Mouse (Mus musculus): ENCODE data around the gene Pnpla3. TPM values are rescaled to one million over a fixed set of nuclear protein-coding genes. Genes with fewer than 3 reads are reported as not detected.
"Not testable (repeated sequence)": the region's sequence is repeated elsewhere in the genome, so short reads cannot be mapped to it uniquely, and the experiment has no call there.

The Pnpla3 gene
- polyA plus RNA-seq, 1 experiment from 2014 or later: 5.9 TPM

DNA sequence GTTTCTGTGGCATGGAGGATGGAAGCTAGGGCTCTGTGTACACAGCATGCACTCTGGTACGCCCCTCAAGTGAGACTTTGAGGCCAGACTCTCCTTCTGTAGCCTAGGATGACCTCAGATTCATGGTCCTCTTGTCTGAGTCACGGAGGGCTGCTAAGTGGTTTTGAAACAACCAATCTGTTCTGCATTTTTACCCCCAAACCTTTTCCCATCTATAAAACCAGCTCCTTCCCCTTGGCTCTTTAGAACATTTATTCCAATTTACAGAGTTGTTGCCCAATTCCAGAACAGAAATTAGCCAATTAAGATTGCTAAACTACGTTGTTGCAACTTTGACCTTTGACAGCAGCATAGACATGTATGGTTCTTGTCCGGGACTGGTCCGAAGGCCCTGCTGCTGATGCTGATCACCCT, 28.0 kb upstream of the Pnpla3 start:
- H3K36me3 ChIP-seq: no peaks in the 10 kb centered on the region
- H3K4me2 ChIP-seq: no peak overlapping the region
- H3K9ac ChIP-seq (replicated peaks): no peak overlapping the region
- H3K27ac ChIP-seq (replicated peaks): no peak overlapping the region
- WGBS: 91% methylated on average over 5 of the region's 5 CpGs
- H3K4me1 ChIP-seq: 0 out of 2 replicates have a peak, but pooled peaks cover 2% of the 10 kb centered on the region
- H3K4me3 ChIP-seq (replicated peaks): no peak overlapping the region
- no peaks in the 10 kb centered on the region for H3K27me3 ChIP-seq (replicated peaks)
- H3K9me3 ChIP-seq (replicated peaks): no peaks in the 10 kb centered on the region
- no peak for ATAC-seq (ENCODE audit: low FRiP score)

DNA sequence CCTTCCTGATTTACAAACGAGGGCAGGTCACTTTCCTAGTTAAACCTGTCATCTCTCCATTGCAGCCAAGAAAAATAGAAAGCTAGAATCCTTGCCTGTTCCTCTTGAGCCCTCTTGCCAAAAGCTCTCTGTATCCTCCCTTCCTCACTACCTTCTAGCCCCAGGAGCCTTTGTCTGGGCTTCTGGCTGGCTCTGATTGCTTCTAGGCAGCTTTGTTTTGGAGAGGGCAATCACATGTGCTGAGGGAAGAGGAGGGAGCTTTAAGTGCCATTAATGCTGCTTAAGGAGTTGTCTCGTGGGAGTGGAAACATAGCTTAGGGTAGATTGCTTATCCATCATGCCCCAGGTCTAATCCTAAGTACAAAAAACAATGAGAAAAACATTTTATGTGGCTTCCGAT, 27.5 kb upstream of the Pnpla3 start:
- Histone ChIP-seq H3K4me1 (0 out of 2 replicates have a peak, but pooled peaks cover 2% of the 10 kb centered on the region), H3K27me3 (replicated peaks) (no peaks in the 10 kb centered on the region), H3K9me3 (replicated peaks) (no peaks in the 10 kb centered on the region), H3K9ac (replicated peaks) (no peak overlapping the region), H3K27ac (replicated peaks) (no peak overlapping the region), H3K4me3 (replicated peaks) (no peak overlapping the region), H3K36me3 (no peaks in the 10 kb centered on the region), H3K4me2 (no peak overlapping the region)
- ATAC-seq (ENCODE audit: low FRiP score): no peak
- WGBS: 54% methylated on average over 3 of the region's 3 CpGs

GRCm38 (mm10) chr15:84140929-84141328, 26.7 kb upstream of the Pnpla3 start:
- WGBS: 77% methylated on average over 5 of the region's 5 CpGs
- Histone ChIP-seq H3K4me2 (no peak overlapping the region), H3K36me3 (no peaks in the 10 kb centered on the region), H3K27ac (replicated peaks) (no peak overlapping the region), H3K9ac (replicated peaks) (no peak overlapping the region), H3K4me1 (0 out of 2 replicates have a peak, but pooled peaks cover 2% of the 10 kb centered on the region), H3K4me3 (replicated peaks) (no peak overlapping the region), H3K9me3 (replicated peaks) (no peaks in the 10 kb centered on the region), H3K27me3 (replicated peaks) (no peaks in the 10 kb centered on the region)
- no peak for ATAC-seq (ENCODE audit: low FRiP score)

DNA sequence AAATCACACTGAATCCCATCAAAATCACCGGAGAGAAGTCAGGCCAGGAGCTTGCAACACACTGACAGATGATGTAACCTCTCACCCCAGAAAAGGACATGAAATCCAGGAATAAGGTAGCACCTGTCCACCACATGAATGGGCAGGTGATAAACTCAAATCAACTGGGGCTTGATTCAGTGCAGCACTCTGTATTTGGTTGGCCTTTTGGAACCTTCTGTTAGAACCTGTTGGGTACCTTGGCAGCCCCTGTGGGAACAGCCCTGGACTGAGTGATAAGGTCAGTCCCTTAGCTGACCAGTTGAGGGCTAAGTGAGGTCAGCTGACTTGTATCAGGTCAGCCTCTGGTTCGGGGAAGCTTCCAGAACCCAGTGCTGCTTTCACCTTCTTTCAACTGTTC, 11.5 kb upstream of the Pnpla3 start:
- H3K27me3 ChIP-seq (replicated peaks): no peaks in the 10 kb centered on the region
- ATAC-seq (ENCODE audit: low FRiP score): no peak
- no peak overlapping the region for H3K4me3 ChIP-seq (replicated peaks)
- no peak overlapping the region for H3K27ac ChIP-seq (replicated peaks)
- no peaks in the 10 kb centered on the region for H3K9me3 ChIP-seq (replicated peaks)
- H3K9ac ChIP-seq (replicated peaks): no peak overlapping the region
- no peaks in the 10 kb centered on the region for H3K4me1 ChIP-seq
- H3K36me3 ChIP-seq: no peaks in the 10 kb centered on the region
- H3K4me2 ChIP-seq: no peak overlapping the region
- 95% methylated on average over 2 of the region's 2 CpGs for WGBS

- not testable (repeated sequence) for ATAC-seq (ENCODE audit: low FRiP score); H3K27me3 ChIP-seq (replicated peaks); H3K4me3 ChIP-seq (replicated peaks); H3K27ac ChIP-seq (replicated peaks); H3K4me1 ChIP-seq; H3K36me3 ChIP-seq; H3K4me2 ChIP-seq; H3K9me3 ChIP-seq (replicated peaks); H3K9ac ChIP-seq (replicated peaks)
- WGBS: 85% methylated on average over 6 of the region's 6 CpGs
Measured at GRCm38 (mm10) chr15:84157530-84157929, 10.1 kb upstream of the Pnpla3 start.

DNA sequence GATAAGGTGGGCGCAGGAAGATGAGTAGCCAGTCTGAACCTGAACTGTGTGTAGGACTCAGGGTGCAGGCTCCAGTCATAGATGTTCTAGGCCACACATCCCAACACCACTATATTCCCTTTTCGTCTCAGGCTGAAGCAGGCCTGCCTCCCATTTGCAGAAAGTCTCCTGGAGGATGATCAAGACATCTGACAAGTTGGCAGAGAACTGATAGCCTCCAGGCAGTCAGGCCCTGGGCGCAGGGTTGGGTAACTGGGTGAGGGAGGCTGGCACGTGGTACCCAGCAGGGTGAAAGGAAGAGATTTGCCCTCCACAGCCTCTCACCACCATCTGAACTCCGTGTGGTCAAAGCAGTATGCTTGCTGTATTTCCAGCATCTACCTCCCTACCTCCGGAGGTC, 5.8 kb upstream of the Pnpla3 start:
- Histone ChIP-seq H3K4me3 (replicated peaks) (no peak overlapping the region), H3K4me1 (peaks cover 2% of the 10 kb centered on the region), H3K4me2 (no peak overlapping the region), H3K27me3 (replicated peaks) (no peaks in the 10 kb centered on the region), H3K9ac (replicated peaks) (no peak overlapping the region), H3K9me3 (replicated peaks) (no peaks in the 10 kb centered on the region), H3K27ac (replicated peaks) (no peak overlapping the region), H3K36me3 (no peaks in the 10 kb centered on the region)
- WGBS: 88% methylated on average over 6 of the region's 6 CpGs
- ATAC-seq (ENCODE audit: low FRiP score): no peak

DNA sequence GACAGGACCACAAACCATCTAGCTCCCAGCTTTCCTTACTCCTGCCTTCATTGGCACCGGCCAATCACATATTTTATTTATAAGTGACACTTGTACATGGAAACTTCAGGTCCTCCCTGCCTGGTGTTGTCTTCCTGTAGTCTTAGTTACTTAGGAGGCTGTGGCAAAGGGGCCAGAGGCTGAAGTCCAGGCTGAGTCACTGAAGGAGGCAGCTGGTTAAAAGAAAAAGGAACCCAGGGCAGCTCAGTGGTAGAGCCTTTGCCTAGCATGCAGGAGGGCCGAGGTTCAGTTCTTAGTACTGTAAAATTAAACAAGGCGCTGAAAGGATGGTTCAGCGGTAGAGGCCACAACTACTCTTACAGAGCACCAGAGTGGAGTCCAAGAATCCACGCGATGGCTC, 819 bp upstream of the Pnpla3 start:
- ATAC-seq (ENCODE audit: low FRiP score): no peak; the same call in 1 of the 2 replicates
- no peaks in the 10 kb centered on the region for H3K27me3 ChIP-seq (replicated peaks)
- H3K27ac ChIP-seq (replicated peaks): peak overlapping the region; percentile 88
- peak overlapping the region; percentile 55; the same call in 1 of the 2 replicates for H3K4me3 ChIP-seq (replicated peaks)
- H3K4me2 ChIP-seq: peak overlapping the region; percentile 76
- no peaks in the 10 kb centered on the region for H3K9me3 ChIP-seq (replicated peaks)
- no peaks in the 10 kb centered on the region for H3K36me3 ChIP-seq
- H3K9ac ChIP-seq (replicated peaks): no peak overlapping the region
- WGBS: 67% methylated on average over 6 of the region's 6 CpGs
- peaks cover 29% of the 10 kb centered on the region for H3K4me1 ChIP-seq

GRCm38 (mm10) chr15:84168170-84169161, 829 bp downstream of the Pnpla3 start:
- peak; percentile 40 for ATAC-seq (ENCODE audit: low FRiP score)
- no peaks in the 10 kb centered on the region for H3K27me3 ChIP-seq (replicated peaks)
- H3K9me3 ChIP-seq (replicated peaks): no peaks in the 10 kb centered on the region
- peak overlapping the region; percentile 55 for H3K4me3 ChIP-seq (replicated peaks)
- peak overlapping the region; percentile 88 for H3K27ac ChIP-seq (replicated peaks)
- no peaks in the 10 kb centered on the region for H3K36me3 ChIP-seq
- peak overlapping the region; percentile 76 for H3K4me2 ChIP-seq
- WGBS: 1% methylated on average over 28 of the region's 28 CpGs
- H3K4me1 ChIP-seq: peaks cover 29% of the 10 kb centered on the region
- peak overlapping the region; percentile 55 for H3K9ac ChIP-seq (replicated peaks)

- Histone ChIP-seq H3K4me2 (peak overlapping the region; percentile 76), H3K36me3 (no peaks in the 10 kb centered on the region), H3K9ac (replicated peaks) (no peak overlapping the region), H3K27ac (replicated peaks) (no peak overlapping the region), H3K9me3 (replicated peaks) (no peaks in the 10 kb centered on the region), H3K27me3 (replicated peaks) (no peaks in the 10 kb centered on the region), H3K4me3 (replicated peaks) (no peak overlapping the region), H3K4me1 (peaks cover 29% of the 10 kb centered on the region)
- 65% methylated on average over 1 of the region's 1 CpGs for WGBS
- no peak for ATAC-seq (ENCODE audit: low FRiP score)
Measured at GRCm38 (mm10) chr15:84169511-84169910, 1.9 kb downstream of the Pnpla3 start.

DNA sequence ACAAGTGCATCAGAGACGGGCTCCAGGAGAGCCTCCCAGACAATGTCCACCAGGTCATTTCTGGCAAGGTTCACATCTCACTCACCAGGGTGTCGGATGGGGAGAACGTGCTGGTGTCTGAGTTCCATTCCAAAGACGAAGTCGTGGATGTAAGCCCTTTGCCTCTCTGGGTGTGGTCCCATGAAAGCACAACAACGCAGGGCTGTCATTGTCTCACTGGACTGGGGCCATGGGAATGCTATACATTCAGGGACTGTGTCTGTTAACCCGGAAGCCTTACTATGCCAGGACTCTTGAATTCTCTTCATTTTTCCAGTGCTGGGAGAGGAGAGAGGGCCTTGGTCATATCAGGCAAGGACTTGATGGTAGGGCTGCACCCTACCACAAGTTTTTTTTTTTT, 3.5 kb downstream of the Pnpla3 start:
- no peaks in the 10 kb centered on the region for H3K9me3 ChIP-seq (replicated peaks)
- 0 out of 2 replicates have a peak, but pooled peaks cover 2% of the 10 kb centered on the region for H3K36me3 ChIP-seq
- no peak overlapping the region for H3K4me3 ChIP-seq (replicated peaks)
- ATAC-seq (ENCODE audit: low FRiP score): no peak
- no peak overlapping the region for H3K4me2 ChIP-seq
- peaks cover 29% of the 10 kb centered on the region for H3K4me1 ChIP-seq
- 91% methylated on average over 7 of the region's 7 CpGs for WGBS
- H3K27me3 ChIP-seq (replicated peaks): no peaks in the 10 kb centered on the region
- H3K27ac ChIP-seq (replicated peaks): no peak overlapping the region
- no peak overlapping the region for H3K9ac ChIP-seq (replicated peaks)

DNA sequence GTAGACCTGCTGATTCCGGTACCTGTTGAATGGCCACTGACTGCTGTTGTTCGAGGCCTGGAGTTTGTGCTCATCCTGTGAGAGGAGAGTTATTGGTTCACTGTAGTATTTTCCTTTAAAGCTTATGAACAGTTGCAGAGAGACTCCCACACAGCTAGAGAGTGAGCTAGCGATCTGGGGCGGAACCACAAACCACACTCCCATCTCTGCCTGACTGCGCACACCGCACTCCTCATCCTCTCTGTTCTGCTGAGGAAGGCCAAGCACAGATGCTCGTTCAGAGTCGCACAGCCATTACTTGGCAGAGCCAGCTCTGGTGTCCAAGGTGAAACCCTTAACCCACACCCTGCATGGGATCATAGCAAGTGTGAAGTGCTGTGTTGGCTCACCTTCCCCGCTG, 11.1 kb downstream of the Pnpla3 start:
- Histone ChIP-seq H3K4me2 (no peak overlapping the region), H3K36me3 (peaks cover 2% of the 10 kb centered on the region; the same call in 1 of the 2 replicates), H3K4me3 (replicated peaks) (no peak overlapping the region), H3K9me3 (replicated peaks) (no peaks in the 10 kb centered on the region), H3K9ac (replicated peaks) (no peak overlapping the region), H3K27me3 (replicated peaks) (no peaks in the 10 kb centered on the region), H3K27ac (replicated peaks) (no peak overlapping the region), H3K4me1 (no peaks in the 10 kb centered on the region)
- 96% methylated on average over 9 of the region's 9 CpGs for WGBS
- no peak for ATAC-seq (ENCODE audit: low FRiP score)

- H3K9ac ChIP-seq (replicated peaks): no peak overlapping the region
- no peak overlapping the region for H3K4me2 ChIP-seq
- no peak overlapping the region for H3K27ac ChIP-seq (replicated peaks)
- H3K4me3 ChIP-seq (replicated peaks): no peak overlapping the region
- no peaks in the 10 kb centered on the region for H3K27me3 ChIP-seq (replicated peaks)
- no peak for ATAC-seq (ENCODE audit: low FRiP score)
- H3K4me1 ChIP-seq: no peaks in the 10 kb centered on the region
- H3K36me3 ChIP-seq: no peaks in the 10 kb centered on the region; the same call in 1 of the 2 replicates
- 51% methylated on average over 6 of the region's 6 CpGs for WGBS
- H3K9me3 ChIP-seq (replicated peaks): no peaks in the 10 kb centered on the region
Measured at GRCm38 (mm10) chr15:84182000-84182399, 14.4 kb downstream of the Pnpla3 start.
